Mouse (Mus musculus): ENCODE measurements around the gene Slc3a1.

The Slc3a1 gene

GRCm38 (mm10) chr17:85089011-85089410, 60.8 kb downstream of the Slc3a1 start:
- peak; percentile 42 for DNase-seq (ENCODE audit: low spot score)

- DNase-seq (ENCODE audit: low spot score) = peak; percentile 49
These were observed 61.4 kb downstream of the Slc3a1 start for GRCm38 (mm10) chr17:85089621-85090020.

GRCm38 (mm10) chr17:85090120-85091099, 62.2 kb downstream of the Slc3a1 start, which contains the start of the genes Prepl and Camkmt:
Gene Prepl (minus strand): TSS chr17:85090241.
Gene Camkmt (plus strand): TSS chr17:85090552.
- DNase-seq (ENCODE audit: low spot score) = peak; percentile 98

- DNase-seq (ENCODE audit: low spot score) = no peak
These were observed 63.6 kb downstream of the Slc3a1 start for GRCm38 (mm10) chr17:85091762-85092161.

GRCm38 (mm10) chr17:85096396-85096795, 68.2 kb downstream of the Slc3a1 start:
- DNase-seq (ENCODE audit: low spot score) = no peak

- no peak for DNase-seq (ENCODE audit: low spot score)
These were observed 70.6 kb downstream of the Slc3a1 start for GRCm38 (mm10) chr17:85098677-85099323.

- no peak for DNase-seq (ENCODE audit: low spot score)
These were observed 72.1 kb downstream of the Slc3a1 start for GRCm38 (mm10) chr17:85100232-85100631.

- peak; percentile 45 for DNase-seq (ENCODE audit: low spot score)
These were observed 73.6 kb downstream of the Slc3a1 start for GRCm38 (mm10) chr17:85101751-85102150.

GRCm38 (mm10) chr17:85103310-85103709, 75.1 kb downstream of the Slc3a1 start:
- peak; percentile 37 for DNase-seq (ENCODE audit: low spot score)

- no peak for DNase-seq (ENCODE audit: low spot score)
These were observed 82.5 kb downstream of the Slc3a1 start for GRCm38 (mm10) chr17:85110640-85111039.

GRCm38 (mm10) chr17:85113441-85113840, 85.3 kb downstream of the Slc3a1 start:
- DNase-seq (ENCODE audit: low spot score) = no peak

All from embryo, embryonic 10.5 days (tissue).